Mouse (Mus musculus) cerebral cortex, adult 2 months (tissue): ENCODE measurements around the gene Nmb.

Experiments
- WGBS: fragments of 180-500 bp; shearing (Covaris S2); methylation state at CpG from one replicate; pipeline ENCODE4 v1.1.7; 2018; 5-methylcytosine and 5-hydroxymethylcytosine counted together

Nmb gene

GRCm38 (mm10) chr7:80860227-80860626 lies 44.6 kb downstream of the Nmb start:
- WGBS: under 1% methylated on average over 13 of the region's 13 CpGs

GRCm38 (mm10) chr7:80857181-80857580 lies 47.7 kb downstream of the Nmb start:
- WGBS: 18% methylated on average over 6 of the region's 6 CpGs

- 95% methylated on average over 3 of the region's 3 CpGs for WGBS
Observed at GRCm38 (mm10) chr7:80853218-80853617, 51.7 kb downstream of the Nmb start.
